Mouse (Mus musculus) heart, postnatal 14 days (tissue): ENCODE measurements around the gene Ipo4. TPM values are rescaled to one million over a fixed set of nuclear protein-coding genes. Genes with fewer than 3 reads are reported as not detected.

ENCODE experiments used
- DNase-seq, 2 experiments: peaks; one replicate each; pipeline ENCODE4 v3.0.0; 2021 to 2022
- intact Hi-C: fragments of 180-260 bp; cut with DNase I; formaldehyde crosslinking; loops from one replicate; pipeline ENCODE4 v1.15.1; 2025
- total RNA-seq, 2 experiments: library from RNA; stranded (reverse); gene quantifications; 2 replicates each; pipeline ENCODE4 v1.2.3; 2021

Ipo4 gene
- total RNA-seq, 2 experiments from 2014 or later = 41.4 to 49.9 TPM

DNA sequence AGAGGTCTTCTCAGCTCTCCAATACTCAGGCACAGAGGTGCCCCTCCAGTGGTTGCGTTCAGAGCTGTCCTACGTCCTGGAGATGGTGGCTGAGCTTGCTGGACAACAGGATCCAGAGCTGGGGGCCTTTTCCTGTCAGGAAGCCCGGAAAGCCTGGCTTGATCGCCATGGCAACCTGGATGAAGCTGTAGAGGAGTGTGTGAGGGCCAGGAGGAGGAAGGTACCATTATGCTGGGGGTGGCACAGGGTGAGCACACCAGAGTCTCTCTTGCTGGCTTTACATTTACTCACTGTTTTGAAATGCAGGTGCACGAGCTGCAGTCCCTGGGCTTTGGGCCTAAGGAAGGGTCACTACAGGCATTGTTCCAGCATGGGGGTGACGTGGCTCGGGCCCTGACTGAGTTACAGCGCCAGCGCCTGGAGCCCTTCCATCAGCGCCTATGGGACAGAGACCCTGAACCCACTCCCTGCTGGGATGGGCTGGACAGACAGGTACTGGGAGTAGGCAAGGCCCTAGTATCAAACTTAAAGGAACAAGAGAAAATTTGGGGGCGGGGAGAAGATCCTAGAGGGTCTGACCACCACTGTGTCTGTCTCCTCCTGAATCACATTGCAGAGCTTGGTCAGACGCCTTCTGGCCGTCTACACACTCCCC is 39.6 kb downstream of the Ipo4 start:
- intact Hi-C loops = no loop called here
- no peak for DNase-seq

DNA sequence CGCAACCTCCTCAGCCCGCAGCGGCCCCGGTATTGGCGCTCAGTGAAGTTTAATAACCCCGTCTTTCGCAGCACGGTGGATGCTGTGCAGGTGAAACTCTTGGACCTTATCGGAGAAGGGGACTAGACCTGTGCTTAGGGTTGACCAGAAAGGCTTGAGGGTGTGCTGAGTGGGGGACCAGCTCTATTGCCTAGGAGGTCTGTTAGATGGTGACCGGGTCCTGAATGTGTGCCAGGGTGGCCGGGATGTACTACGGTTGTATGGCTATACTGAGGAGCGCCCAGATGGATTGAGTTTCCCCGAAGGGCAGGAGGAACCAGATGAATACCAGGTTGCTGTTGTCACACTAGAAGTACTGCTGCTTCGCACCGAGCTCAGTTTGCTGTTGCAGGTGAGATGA is 43.5 kb downstream of the Ipo4 start:
- DNase-seq = peak in 1 of 2 experiments; percentile 19
- intact Hi-C loops = no loop called here

DNA sequence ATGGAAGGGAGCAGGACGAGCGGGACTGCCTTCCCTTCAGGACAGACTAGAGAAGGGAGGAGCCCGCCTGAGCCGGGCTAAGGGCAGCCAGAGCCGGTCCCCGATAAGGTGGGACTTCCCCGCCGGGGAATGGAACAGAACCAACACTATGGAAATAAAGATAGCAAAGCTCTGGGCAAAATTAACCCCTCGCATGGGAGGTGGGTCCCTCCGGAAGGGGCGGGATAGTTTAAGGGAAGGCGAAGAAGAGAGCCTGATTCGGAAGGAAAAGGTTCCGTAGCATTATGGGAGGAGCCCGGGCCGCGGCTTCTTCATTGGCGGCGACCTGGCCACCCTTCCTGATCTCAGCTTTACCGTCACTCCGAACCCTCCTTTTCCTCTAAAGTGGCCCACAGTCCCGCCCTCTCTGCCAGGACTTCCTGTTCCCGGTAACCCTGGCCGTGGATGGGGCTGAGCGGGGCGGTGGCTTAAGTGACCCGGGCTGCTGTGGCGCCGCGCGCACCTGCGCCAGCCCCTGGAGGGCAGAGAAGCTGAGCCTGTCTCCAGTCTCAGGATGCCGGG is 44.3 kb downstream of the Ipo4 start, which contains the start of gene Rnf31:
Gene Rnf31, plus strand, starts transcription at position 378 of the 561 bp plus-strand sequence.
- intact Hi-C loops = no loop called here
- DNase-seq = peak; percentile 92 to 93

DNA sequence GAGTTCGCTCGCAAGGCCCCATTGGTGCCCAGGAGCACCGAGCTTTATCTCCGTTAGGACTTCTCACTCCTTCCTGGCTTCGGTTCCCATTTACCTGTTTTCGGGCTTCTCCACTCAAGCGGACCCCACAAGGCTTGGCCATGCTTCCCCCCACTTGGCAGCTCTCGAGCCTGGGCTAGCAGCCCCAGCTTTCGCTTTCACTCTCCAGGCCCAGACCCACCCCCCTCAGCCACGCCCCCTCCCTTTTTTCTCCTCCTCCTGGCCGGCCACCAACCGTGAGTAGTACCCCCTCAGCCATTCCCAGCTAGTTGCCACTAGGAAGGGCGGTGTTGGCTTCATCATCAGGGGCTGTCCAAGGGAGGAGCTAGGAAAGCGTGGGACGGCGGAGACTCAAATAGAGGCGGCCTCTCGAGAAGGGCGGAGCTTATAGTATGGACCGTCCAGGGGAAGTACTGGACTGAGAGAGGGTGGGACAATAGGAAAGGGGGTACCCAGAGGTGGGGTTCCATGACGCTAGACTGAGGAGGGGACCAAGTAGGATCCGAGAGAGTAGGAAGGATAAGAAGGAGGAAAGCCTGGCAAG is 44.9 kb downstream of the Ipo4 start, which contains the start of gene Psme2:
Gene Psme2, minus strand, starts transcription at position 366 of the 583 bp plus-strand sequence.
- peak; percentile 92 to 93 for DNase-seq
- intact Hi-C loops = no loop called here

DNA sequence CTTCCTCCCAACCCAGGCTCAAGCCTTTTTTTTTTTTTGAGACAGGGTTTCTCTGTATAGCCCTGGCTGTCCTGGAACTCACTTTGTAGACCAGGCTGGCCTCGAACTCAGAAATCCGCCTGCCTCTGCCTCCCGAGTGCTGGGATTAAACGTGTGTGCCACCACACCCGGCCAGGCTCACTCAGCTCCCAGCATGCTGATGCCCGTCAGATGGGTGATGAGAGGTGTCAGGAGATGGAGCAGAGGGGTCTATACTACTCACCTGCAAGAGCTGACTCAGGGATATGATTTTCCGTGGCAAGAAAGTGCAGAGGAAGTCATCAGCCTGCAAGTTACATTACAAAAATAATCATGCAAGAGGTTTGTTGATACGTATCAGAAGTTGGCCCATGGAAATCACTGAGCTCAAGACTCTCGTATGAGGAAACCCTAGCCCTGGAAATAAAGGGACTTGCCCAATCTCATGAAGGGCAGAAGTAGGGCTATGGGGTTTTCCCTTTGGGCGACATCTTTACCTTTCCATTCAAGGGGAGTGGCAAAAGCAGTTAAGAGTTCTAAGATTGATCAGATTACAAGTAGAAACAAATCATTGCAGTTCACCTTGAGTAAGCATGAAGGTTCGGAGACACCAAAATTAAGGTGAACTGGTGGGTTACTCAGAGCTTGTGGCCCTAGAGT is 45.8 kb downstream of the Ipo4 start:
- no peak for DNase-seq
- intact Hi-C loops = no loop called here

DNA sequence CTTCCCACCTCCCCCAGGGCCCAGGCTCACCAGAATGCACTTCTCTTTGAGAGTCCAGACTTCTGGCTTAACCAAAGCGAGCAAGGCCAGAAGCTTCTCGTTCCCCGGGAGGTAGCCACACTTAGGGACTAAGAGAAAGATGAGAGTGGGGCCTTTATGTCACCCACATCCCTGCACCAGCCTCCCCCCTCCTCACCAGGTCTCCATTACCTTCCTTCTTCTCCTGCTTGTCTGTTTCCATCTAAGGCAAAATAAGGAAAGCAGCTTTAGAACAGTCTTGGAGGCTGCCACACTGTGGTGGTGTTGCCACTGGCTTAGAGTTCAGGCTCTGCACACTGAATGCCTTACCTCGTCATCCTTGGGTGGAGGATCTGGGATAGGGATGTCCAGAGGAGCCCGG is 46.5 kb downstream of the Ipo4 start:
- DNase-seq = no peak
- intact Hi-C loops = no loop called here

DNA sequence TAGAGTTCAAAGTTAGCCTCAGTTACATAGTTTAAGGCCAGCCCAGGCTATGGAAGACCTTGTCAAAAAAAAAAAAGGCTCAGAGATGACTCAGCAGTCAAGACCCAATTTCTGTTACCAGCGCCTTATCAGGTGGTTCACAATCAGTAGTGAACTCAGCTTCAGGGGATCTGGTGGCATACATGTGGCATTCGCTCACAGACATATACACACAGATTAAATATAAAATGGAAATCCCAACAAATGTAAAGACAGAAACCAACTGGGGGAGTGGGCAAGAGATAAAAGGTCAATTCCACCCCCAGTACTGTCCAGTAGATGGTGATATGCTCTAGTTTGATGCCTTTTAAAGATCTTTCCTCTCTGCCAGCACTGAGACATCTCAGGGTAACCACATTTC is 49.6 kb downstream of the Ipo4 start:
- intact Hi-C loops = no loop called here
- no peak for DNase-seq

DNA sequence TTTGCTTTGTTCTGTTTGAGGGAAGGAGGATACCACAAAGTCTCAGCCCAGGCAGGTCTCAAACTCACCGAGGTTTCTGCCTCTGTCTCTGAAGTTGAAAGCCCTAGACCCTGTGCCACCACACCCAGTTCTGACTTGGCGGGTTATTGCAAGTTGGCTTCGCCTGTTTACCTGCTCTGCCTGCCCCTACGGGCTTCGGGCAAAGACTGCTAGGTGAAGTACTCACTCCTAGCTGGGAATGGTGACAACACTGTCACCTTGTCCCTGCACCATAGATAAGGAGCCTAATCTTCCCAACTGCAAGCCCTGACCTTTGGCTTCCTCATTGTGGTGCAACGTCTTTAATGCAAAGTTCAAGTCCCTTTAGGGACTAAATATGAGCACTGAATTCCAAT is 50.2 kb downstream of the Ipo4 start:
- no peak for DNase-seq
- intact Hi-C loops = no loop called here

DNA sequence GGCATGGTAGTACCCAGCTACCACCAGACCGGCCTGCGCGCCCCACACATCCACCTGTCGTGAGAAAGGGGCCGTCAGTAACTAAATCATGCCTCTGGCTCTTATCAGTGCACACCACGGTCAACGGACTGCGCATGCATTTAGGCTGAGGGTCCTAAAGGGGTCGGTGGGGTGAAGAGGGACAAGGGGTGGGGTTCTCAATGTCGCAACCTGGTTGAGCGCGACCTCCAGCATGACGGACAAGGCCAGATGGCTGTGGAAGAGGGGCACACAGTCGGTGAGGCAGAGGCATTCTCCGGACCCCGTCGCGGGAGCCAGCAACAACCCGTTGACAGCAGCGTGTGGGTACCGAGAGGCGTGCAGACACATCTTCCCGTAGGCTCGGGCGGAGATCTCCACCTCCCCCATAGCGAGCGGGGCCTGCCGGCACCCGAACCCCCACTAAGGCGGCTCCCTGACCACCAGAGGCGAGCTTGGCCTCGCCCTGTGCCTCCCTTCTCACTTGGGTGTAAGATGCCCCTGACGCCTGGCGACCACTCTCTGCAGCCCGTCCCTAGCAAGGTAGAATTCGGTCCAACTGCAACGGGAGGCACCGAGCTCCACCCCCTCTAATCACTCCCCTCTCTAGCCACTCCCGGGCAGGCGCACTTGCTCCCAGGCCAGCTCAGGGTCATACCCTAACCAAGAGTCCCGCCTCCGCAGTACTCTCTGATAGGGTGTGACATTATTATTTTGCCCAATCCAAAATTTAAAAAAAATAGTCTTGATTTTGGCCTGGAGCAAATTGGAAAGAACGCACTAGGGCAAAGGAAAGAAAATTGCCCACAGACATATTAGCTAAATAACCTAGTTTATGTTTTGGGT is 50.8 kb downstream of the Ipo4 start, which contains the start of gene Emc9:
Gene Emc9, minus strand, starts transcription at position 601 of the 864 bp plus-strand sequence.
- DNase-seq = peak; percentile 79 to 80
- intact Hi-C loops = no loop called here

DNA sequence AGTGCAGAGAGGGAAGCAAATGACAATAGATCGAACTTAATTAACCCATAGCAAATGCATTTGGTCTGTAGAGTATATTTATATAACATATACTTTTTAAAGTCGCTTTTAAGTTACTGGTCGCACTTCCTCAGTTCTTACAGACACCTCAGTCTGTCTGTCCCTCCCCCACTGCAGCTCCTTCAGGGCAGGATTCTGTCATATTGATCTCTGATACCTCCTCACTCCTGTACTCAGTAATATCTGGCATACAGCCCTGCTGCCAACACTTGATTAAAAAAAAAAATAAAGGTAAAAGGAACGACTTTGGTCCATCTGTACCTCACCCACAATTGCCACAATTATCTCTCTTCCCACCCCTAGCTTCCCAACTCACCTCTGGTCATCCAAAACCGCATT is 51.5 kb downstream of the Ipo4 start:
- intact Hi-C loops = no loop called here
- no peak for DNase-seq

DNA sequence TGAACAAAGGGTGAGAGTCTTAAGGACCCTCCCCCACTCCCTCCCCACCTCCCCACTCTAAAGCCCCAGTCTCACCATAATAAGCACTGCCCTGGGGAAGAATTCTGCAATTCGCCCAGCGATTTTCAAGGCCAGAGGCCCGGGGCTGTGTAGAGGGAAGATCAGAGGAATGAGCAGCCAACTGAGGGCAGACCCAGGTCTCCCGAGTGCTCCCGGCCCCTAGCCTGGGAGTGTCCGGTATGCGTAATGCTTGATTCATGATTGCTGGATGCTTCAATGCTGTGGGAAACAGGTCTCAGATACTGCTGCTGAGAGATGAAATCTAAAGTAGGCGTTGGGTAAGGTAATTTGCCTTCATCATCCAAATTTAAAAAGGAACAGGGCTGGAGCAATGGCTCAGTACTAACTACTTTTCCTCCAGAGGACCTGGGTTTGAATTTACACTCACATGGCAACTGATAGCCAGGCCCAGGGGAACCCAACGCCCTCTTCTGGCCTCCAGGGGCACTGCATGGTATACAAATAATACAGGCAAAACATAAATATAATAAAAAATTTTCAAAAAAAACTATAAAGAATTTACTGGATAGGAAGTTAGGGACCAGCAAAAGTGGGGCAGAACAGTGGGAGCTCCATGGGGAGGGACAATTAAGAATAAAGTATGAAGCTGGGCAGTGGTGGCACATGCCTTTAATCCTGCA is 53.6 kb downstream of the Ipo4 start:
- intact Hi-C loops = no loop called here
- no peak for DNase-seq

DNA sequence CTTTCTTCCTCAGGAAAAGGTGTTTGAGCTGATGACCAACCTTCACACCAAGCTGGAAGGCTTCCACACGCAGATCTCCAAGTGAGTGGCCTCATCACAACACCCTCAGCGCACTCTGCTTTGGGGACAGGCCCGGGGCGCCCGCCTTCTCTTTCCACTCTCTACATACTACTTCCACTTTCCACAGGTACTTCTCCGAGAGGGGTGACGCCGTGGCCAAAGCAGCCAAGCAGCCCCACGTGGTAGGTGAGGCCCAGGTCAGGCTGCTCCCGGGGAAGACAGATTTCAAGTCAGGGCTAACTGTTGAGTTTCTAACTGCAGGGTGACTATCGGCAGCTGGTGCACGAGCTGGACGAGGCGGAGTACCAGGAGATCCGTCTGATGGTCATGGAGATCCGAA is 55.0 kb downstream of the Ipo4 start:
- DNase-seq = no peak
- intact Hi-C loops = no loop called here

DNA sequence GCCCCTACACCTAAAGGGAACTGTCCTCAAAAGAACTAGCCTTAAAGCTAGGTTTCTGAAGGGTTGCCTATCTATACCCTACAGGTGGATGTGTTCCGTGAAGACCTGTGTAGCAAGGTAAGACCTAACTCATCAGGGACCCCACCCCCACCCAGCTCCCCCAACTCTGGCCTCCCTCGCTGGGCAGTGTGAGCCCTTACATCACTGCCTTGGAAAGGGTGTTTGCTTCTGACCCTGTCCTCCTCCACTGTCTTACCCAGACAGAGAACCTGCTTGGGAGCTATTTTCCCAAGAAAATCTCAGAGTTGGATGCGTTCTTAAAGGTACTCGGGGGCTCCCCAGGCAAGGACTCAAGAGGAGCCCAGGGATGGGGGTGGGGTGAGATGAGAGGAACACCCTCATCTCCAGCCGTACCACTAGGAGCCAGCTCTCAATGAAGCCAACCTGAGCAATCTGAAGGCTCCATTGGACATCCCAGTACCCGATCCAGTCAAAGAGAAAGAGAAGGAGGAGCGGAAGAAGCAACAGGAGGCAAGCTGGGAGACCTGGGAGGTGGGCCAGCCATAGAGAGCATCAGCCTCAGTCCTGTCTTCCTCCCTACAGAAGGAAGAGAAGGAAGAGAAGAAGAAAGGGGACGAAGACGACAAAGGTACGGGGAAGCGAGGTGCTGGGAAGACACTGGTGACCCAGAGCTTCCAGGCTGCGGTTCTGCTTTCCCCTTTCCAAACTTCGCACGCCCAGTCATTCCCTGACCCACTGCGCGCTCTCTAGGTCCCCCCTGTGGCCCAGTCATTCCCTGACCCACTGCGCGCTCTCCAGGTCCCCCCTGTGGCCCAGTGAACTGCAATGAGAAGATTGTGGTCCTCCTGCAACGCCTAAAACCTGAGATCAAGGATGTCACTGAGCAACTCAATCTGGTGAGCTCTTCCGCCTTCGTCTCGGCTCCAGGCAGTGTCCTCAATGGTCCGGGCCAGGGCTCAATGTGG is 56.0 kb downstream of the Ipo4 start:
- no peak for DNase-seq
- intact Hi-C loops = no loop called here

DNA sequence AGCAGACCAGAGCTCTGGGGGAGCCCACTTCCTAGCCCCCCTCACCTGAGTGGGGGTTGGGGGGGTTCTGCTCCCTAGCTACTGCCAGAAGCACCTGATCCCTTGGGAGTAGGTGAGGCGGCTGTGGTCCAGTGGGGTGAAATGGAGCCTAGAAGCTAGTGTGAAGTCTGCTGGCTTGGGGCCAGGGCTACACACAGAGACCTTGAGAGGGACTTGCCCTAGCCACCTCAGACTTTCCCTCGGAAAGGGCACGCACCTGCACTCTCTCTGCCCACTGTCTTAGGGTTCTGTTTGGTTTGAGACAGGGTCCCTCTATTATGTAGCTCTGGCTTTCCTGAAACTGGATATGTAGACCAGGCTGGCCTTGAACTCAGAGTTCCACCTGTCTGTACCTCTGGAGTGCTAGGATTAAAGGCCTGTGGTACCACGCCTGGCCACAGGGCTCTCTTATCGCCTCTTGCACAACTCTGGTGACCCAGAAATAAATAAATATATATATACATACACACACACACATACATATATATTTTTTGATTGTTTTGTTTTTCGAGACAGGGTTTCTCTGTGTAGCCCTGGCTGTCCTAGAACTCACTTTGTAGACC is 57.0 kb downstream of the Ipo4 start:
- intact Hi-C loops = no loop called here
- peak; percentile 61 to 69 for DNase-seq

DNA sequence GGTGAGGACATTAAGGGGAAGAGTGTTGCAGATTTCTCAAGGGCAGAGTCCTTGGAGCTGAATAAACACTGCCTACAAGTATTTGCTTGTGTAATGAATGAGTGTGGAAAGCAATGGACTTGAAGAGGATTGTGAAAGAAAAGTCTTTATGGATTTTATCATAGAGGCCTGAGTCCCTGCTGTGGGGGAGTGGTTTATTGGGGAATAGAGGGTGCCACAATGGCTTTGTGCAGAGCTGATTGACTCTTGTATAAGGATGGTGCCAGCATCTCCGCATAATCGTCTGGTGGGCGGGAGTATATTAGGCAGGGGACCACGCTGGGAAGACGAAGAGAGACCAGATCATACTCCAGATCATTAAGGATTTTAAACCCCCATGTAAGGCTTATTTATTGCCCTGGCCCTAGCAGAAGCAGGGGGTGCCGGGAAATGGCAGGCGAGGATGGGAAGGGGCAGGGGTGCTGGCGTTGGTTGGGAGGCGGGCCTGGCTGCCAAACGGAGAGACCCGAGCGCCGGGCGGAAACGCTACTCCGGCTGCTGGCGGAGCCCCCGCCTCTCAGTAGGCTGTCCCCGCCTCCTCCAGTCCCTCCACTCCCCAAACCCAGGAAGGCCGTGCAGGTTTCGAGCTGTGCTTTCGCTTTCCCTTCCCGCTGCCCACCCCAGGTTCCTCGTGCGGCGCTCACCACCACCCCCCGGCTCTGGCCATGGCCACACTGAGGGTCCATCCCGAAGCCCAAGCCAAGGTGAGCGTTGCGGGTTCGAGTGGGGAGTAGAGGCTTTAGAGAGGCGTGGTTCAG is 57.7 kb downstream of the Ipo4 start, which contains the start of gene Psme1:
Gene Psme1, plus strand, starts transcription at position 253 of the 797 bp plus-strand sequence.
- intact Hi-C loops = no loop called here
- DNase-seq = peak; percentile 83 to 85

DNA sequence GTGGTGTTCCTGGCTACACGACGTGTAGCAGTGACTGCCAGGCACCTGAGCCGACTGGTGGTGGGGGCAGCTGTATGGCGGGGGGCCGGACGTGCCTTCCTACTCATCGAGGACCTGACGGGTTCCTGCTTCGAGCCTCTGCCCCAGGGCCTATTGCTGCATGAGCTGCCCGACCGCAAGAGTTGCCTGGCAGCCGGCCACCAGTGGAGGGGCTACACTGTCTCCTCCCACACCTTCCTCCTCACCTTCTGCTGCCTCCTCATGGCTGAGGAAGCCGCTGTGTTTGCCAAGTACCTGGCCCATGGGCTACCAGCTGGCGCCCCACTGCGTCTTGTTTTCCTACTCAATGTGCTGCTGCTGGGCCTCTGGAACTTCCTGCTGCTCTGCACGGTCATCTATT is 59.4 kb downstream of the Ipo4 start:
- peak; percentile 33 to 50 for DNase-seq
- intact Hi-C loops = no loop called here

DNA sequence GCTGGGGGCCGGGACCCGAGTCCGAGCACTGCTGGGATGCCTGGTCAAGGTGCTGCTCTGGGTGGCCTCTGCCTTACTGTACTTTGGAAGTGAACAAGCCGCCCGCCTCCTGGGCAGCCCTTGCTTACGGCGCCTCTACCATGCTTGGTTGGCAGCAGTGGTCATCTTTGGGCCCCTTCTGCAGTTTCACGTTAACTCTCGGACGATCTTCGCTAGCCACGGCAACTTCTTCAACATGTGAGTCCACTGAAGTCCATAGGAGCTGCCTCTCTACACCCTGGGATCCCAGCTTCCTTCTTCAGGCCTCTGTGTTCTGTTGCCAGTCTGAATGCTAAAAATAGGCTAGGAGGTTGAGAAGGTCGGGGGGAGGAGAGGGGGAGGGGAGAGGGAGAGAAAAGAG is 60.0 kb downstream of the Ipo4 start:
- DNase-seq = peak in 1 of 2 experiments; percentile 45
- intact Hi-C loops = no loop called here
